Mouse (Mus musculus) bone marrow, adult 2 months (tissue): ENCODE measurements at regions not wholly inside any gene's neighbourhood (a gene's known extent, or its start where the extent isn't known, plus 50 kb on each side); places are given as distances from the start of the nearest gene placed in this dataset.

Experiments
- H3K27ac ChIP-seq: fragments of 200-500 bp; 2 replicates; pipeline ENCODE4 v1.5.1; 2012; ENCODE audit warnings: low read depth, mild to moderate bottlenecking, control low read depth, inconsistent platforms, low read length; ENCODE audit not compliant: control insufficient read depth, poor library complexity, insufficient read depth
- H3K4me1 ChIP-seq: fragments of 200-500 bp; 2 replicates; pipeline ENCODE4 v1.6.1; 2011; ENCODE audit warnings: low read length; ENCODE audit not compliant: control insufficient read depth, insufficient read depth
- H3K4me3 ChIP-seq: fragments of 200-500 bp; replicated peaks from 2 replicates; pipeline ENCODE3; 2011; ENCODE audit warnings: mild to moderate bottlenecking, low read depth, low read length, control low read depth; ENCODE audit not compliant: control insufficient read depth
- CTCF ChIP-seq: fragments of 200-500 bp; IDR thresholded peaks from 2 replicates; pipeline ENCODE4 v1.5.1; 2011; ENCODE audit warnings: low read length, control low read depth; ENCODE audit not compliant: control insufficient read depth, insufficient read depth
- POLR2A ChIP-seq: fragments of 200-500 bp; IDR thresholded peaks from 2 replicates; pipeline ENCODE4 v1.6.1; 2011; ENCODE audit warnings: low read depth, mild to moderate bottlenecking, control low read depth, low read length, borderline replicate concordance; ENCODE audit not compliant: control insufficient read depth
- WGBS: fragments of 180-500 bp; shearing (Covaris S2); methylation state at CpG from one replicate; pipeline ENCODE4 v1.1.7; 2018; 5-methylcytosine and 5-hydroxymethylcytosine counted together

- Histone ChIP-seq H3K27ac (no peak overlapping the region), H3K4me1 (no peaks in the 10 kb centered on the region), H3K4me3 (no peak overlapping the region)
- WGBS, result 51% methylated on average over 4 of the region's 4 CpGs
- TF ChIP-seq CTCF (no peak), POLR2A (no peak)
These were observed 724.5 kb downstream of the Dhx35 start for GRCm38 (mm10) chr2:159519066-159519465.

GRCm38 (mm10) chr2:159523739-159524138 lies 729.1 kb downstream of the Dhx35 start:
- H3K27ac ChIP-seq, result no peak overlapping the region
- TF ChIP-seq CTCF (no peak), POLR2A (no peak)
- WGBS, result 72% methylated on average over 2 of the region's 2 CpGs
- no peaks in the 10 kb centered on the region for H3K4me1 ChIP-seq
- H3K4me3 ChIP-seq, result no peak overlapping the region

GRCm38 (mm10) chr2:159534951-159535350 lies 740.3 kb downstream of the Dhx35 start:
- 41% methylated on average over 2 of the region's 2 CpGs for WGBS
- H3K4me1 ChIP-seq, result no peaks in the 10 kb centered on the region
- TF ChIP-seq CTCF, result no peak

GRCm38 (mm10) chr2:159539261-159539660 lies 744.7 kb downstream of the Dhx35 start:
- H3K4me1 ChIP-seq, result no peaks in the 10 kb centered on the region
- H3K4me3 ChIP-seq, result no peak overlapping the region
- TF ChIP-seq CTCF, result no peak
- no peak for TF ChIP-seq POLR2A
- no peak overlapping the region for H3K27ac ChIP-seq

More at GRCm38 (mm10) chr2:159534951-159535350, 740.3 kb downstream of the Dhx35 start:
- Histone ChIP-seq H3K27ac (no peak overlapping the region), H3K4me3 (no peak overlapping the region)

DNA sequence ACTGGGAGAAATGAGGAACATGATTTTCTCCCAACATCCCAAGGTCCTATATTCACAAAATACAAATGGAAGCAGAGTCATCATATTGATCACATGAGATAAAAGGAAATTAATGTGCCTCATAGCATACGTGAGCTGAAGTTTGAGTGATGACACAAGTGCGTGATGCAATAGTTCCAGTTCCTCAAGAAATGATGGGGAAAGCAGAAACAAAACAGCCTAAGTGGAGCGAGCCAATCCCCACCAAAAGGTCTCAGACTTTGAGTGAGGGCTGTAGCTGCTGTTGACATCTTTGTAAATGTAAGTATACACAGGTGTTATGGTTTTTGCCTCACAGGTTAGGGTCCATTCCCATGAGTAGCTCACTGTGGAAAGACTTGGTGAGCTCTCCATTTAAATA lies 763.0 kb downstream of the Dhx35 start:
- Histone ChIP-seq H3K27ac (no peak overlapping the region), H3K4me3 (no peak overlapping the region), H3K4me1 (no peaks in the 10 kb centered on the region)
- WGBS, result 66% methylated on average over 3 of the region's 3 CpGs
- TF ChIP-seq POLR2A, result no peak
- TF ChIP-seq CTCF, result no peak

DNA sequence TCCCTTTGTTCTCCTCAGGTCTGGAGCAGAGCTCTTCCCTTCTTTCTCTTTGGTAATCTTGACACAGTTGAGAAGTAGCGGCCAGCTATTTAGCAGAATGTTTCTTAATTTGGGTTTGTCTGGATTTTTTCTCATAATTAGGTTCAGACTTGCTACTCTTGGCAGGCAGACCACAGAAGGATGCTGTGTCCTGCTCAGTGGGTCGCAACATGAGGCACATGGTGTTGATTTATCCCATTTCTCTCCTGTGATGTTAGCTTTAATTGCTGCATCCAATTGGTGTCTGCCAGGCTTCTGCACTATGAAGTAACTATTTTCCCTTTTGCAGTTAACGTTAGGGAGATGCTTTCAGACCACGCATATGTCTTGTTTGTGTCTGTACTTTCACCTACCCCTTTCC lies 768.7 kb downstream of the Gm826 start:
- 80% methylated on average over 4 of the region's 4 CpGs for WGBS
- TF ChIP-seq CTCF (no peak), POLR2A (no peak)
- no peak overlapping the region for H3K27ac ChIP-seq
- H3K4me1 ChIP-seq, result no peaks in the 10 kb centered on the region
- no peak overlapping the region for H3K4me3 ChIP-seq

DNA sequence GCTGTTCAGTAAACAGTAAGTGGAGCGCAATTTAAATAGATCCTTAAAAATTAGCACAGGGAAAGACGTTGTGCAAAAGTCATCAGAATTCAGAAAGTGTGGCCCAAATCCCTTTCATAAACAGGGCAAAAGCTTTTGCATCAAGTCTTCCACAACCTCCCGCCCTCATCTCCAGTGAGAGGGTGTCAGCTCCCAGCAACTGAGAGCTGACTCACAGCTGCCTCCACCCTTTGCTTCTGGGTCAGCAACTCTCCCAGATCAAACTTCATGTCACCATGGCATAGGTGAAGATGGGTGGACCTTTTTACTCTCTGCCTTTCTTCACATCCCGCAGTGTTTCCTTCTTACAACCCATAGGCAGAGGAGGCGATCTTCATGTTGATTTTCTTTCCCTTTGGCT lies 768.0 kb downstream of the Gm826 start:
- no peak overlapping the region for H3K27ac ChIP-seq
- WGBS, result 76% methylated on average over 5 of the region's 5 CpGs
- no peaks in the 10 kb centered on the region for H3K4me1 ChIP-seq
- H3K4me3 ChIP-seq, result no peak overlapping the region
- TF ChIP-seq POLR2A, result no peak
- TF ChIP-seq CTCF, result no peak

DNA sequence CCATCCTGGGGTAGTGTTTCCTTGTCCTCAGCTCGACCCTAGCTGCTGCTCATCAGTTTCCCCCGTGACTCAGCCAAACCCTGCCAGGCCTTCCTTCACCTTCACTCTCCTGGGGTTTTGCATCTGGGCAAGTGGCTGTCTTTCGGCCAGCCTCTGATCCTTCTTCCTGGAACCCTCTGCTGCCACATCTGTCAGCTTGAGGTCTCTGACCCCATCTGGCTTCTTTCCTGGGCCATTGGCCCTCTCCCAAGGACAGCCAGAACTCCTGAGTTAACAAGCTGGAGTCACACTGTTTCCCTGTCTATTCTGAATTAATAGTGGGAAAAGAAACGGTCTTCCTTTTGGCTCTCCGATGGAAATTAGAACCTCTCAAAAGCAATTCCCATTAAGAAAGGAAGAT lies 767.5 kb downstream of the Gm826 start:
- H3K4me1 ChIP-seq, result no peaks in the 10 kb centered on the region
- TF ChIP-seq POLR2A, result no peak
- no peak for TF ChIP-seq CTCF
- no peak overlapping the region for H3K4me3 ChIP-seq
- 69% methylated on average over 5 of the region's 5 CpGs for WGBS
- no peak overlapping the region for H3K27ac ChIP-seq

GRCm38 (mm10) chr2:159568391-159568790 lies 765.6 kb downstream of the Gm826 start:
- WGBS, result 65% methylated on average over 4 of the region's 4 CpGs
- Histone ChIP-seq H3K4me3 (no peak overlapping the region), H3K4me1 (no peaks in the 10 kb centered on the region), H3K27ac (no peak overlapping the region)
- TF ChIP-seq POLR2A (no peak), CTCF (no peak)

DNA sequence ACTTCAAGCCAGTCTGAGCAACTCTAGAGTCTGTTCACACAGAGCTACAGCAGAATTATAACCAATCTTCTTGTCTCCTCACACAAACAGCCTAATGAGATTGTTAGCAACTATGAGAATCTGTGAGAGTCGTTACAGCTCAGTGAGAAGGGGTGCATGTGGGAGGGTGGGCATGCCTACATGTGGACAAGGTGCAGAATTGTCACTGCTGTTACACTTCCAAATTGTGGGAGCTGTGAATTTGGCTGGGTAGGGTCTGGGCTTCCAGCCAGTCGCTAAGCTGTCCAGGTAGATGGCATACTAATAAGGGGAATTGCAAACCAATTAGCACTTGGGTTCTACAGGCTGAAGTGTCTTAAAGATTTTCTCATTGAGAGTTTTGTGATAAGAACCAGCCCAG lies 762.1 kb downstream of the Gm826 start:
- Histone ChIP-seq H3K27ac (no peak overlapping the region), H3K4me3 (no peak overlapping the region), H3K4me1 (no peaks in the 10 kb centered on the region)
- TF ChIP-seq POLR2A, result no peak
- no peak for TF ChIP-seq CTCF
- 76% methylated on average over 2 of the region's 2 CpGs for WGBS
